Mouse (Mus musculus) NIH3T3 (cell line): ENCODE measurements at regions not wholly inside any gene's neighbourhood (a gene's known extent, or its start where the extent isn't known, plus 50 kb on each side); places are given as distances from the start of the nearest gene placed in this dataset.
"Not testable (repeated sequence)": the region's sequence is repeated elsewhere in the genome, so short reads cannot be mapped to it uniquely, and the experiment has no call there.

Experiments
- DNase-seq: peaks from one replicate; pipeline ENCODE4 v3.0.0-alpha.2; 2012; ENCODE audit warnings: low read depth

- peak; percentile 23 for DNase-seq
These were observed 67.2 kb upstream of the Chd2 start for GRCm38 (mm10) chr7:73608804-73609275.

GRCm38 (mm10) chr7:73608070-73608803 is 66.6 kb upstream of the Chd2 start:
- DNase-seq = peak; percentile 46

DNA sequence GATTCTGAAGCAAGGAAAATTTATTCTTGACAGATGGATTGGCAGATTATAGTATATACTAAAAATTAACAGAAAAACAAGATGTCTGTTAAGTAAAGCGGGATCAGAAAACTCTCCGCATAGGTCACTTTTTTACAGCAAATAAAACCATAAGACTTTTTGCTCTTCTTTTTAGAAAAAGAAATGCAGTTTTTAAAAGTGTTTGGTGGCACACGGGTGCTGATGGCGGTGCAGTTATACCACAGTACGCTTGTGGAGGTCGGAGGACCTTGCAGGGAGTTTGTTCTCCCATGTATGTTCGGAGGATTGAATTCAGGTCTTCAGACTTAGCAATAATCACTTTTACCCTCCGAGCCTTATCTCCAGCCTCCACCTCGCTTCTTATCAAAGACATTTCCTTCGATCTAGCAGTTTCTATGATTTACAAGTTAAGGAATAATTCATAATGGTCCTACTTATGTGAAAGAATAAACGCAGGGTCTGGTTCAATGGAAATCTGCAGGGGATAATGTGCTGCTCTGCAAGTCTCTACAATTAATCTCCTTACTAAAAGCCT is 65.9 kb upstream of the Chd2 start:
- DNase-seq = peak; percentile 63

- peak; percentile 99 for DNase-seq
These were observed 65.2 kb upstream of the Chd2 start for GRCm38 (mm10) chr7:73606677-73607449.

- DNase-seq = no peak
These were observed 63.0 kb upstream of the Chd2 start for GRCm38 (mm10) chr7:73604597-73604996.

DNA sequence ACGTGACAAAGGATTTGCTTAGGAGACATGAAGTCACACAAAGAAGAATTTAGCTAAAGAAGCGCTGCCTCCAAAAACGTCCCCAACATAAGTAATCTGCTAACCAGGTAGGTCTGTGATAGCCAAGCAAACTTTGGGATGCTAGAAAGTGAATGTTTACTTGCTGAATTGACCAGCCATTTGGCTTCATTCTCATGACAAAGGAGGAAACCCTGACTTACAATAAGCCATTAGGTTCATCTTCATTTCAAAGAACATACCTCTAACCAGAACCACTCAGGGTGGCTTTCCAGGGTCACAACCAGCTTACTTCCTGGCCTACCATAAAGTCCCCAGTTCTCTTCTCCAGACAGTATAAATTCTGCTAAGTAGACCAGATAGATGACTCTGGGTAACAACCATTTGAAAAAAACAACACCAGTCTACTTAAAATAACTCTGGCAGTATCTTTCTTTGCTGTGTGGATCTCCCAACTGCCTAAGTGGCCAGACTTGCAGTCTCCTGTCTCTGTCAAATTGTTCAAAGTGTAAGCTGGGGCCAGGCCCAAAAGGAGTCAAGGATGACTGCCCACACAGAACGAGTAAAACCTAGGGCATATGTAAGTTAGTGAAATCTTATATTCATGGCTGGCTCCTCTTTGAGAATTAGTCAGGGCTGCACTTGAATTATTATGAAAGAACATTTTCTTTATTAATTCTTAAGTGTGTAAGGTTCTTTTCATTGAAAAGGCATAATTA is 61.4 kb upstream of the Chd2 start:
- no peak for DNase-seq

DNA sequence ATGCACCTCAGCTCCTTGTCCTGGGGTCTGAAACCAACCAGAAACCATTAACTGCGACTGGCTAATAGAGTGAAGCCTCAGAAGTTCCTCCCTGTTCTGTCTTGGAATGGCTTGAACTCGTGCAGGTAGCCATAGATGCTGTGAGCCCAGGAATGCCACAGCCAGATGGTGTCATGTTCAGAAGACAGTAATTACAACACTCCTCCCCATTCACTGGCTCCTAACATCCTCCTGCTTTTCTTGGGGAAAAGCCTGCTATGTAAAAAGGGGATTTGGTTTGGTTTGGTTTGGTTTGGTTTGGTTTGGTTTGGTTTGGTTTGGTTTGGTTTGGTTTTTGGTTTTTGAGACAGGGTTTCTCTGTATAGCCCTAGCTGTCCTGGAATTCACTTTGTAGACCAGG is 59.7 kb upstream of the Chd2 start:
- no peak for DNase-seq

DNA sequence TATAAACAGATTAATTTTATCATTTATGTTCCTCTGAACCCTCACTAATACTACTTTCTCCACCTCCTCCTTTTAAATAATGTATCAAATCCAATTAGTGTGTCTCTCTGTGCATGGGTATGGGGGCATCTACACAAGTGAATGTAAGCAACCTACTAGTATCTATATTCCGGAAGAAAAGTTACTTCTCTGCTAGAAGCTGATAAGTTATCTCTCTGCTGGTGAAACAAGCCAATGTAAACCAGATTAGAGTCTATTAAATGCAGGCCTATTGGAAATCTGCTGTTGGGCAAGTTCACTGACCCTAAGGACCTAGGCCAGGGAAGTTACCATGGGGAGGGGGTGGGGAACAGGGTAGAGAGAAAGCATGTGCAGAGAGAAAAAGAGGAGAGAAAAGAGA is 59.1 kb upstream of the Chd2 start:
- no peak for DNase-seq

DNA sequence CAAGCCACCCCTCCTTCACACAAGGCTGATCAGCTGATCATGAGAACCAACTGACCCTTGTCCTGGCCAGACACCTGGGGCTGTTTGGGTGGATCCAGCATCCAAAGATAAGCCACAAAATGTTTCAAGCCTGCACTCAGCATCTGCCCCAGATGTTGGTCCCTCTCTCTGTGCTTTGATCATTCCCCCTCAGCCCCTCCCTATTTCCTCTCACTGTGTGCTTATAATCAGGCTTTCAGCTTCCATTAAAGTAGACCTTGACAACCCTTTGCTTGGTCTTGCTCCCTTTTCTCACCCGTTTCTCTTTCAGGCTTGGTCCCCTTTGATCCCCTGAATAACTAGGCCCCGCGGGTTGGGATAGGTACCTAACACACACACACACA is 58.4 kb upstream of the Chd2 start:
- DNase-seq = not testable (repeated sequence)

GRCm38 (mm10) chr7:73599354-73600002 is 57.8 kb upstream of the Chd2 start:
- DNase-seq = no peak

- no peak for DNase-seq
These were observed 56.3 kb upstream of the Chd2 start for GRCm38 (mm10) chr7:73597968-73598367.

DNA sequence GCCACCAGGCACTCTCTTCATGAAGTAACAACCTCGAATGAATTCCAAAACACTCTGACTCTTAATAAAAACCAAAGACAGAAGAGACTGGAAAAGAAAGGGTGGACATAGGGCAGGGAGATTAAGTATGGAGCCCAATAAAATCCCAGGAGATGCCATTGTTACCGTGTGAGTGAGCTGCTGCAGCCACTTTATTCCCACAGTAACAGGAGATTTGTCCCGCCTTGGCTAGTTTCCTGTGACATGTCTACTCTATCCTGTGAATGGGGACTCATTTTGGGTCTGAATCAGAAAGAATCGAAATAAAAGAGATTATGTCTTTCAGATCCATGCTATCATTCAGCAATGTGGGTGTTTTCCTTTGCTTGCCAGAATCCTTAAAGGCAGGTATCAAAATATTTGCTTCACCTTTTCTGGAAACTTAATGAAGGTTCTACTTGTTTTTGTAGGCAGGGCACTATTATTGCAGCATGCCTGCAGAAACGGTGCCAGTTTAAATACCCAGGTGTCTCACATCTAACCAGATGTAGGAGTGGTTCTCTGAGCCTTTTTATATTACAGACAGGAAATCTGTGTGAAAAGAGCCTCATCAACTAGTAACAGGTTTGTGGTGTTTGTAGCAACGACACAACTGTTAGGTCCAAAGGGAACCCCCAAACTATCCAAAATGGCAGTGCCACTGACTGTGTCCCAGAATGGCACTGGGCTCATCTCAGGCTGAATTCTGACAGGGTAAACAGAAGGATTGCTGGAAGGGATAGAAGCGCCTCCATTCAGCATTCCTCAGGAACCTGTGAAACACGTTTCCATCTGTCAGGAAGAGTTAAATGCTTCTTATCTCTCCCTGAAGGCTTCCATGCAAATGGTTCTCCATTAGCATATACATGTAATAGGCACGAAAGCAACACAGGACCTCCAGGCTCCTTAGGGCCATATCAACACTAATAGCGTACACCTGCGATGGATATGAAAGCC is 55.5 kb upstream of the Chd2 start:
- no peak for DNase-seq

DNA sequence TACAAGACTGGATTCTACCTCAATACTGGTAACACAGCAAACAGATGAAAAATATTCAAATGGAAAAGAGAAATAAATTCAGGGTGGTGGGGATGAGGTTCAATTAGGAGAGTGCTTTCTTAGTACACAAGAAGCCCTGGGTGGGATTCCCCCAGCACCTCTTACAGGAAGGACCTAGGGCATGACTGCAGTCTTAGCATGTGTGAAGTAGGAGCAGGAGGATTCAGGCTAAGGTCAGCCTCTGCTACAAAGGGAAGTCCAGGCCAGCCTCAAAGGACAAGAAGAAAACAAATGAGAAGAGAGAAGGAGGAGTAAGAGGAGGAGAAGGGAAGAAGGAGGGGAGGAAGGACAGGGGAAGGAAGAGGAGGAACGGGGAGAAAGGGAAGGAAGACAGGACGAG is 54.8 kb upstream of the Chd2 start:
- no peak for DNase-seq

DNA sequence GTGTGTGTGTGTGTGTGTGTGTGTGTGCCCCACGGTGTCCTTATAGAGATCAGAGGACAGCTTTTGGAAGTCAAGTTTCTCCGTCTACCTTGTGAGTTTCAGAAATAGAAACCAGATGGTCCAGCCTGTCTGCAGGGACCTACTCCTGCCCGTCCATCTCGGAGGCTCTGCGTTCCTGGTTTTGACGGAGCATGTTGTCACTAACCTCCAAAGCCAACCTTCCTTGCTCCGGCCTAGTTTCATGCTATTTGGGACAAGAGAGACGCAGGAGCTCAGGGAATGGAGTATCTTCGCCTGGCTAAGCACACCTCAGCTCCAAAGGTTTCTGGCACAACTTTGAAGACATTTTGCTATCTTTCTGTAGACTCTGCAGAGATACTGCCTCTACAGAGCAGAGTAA is 54.2 kb upstream of the Chd2 start:
- peak; percentile 63 for DNase-seq

- DNase-seq = peak; percentile 99
These were observed 53.7 kb upstream of the Chd2 start for GRCm38 (mm10) chr7:73595140-73595825.

GRCm38 (mm10) chr7:73594492-73595139 is 53.0 kb upstream of the Chd2 start:
- DNase-seq = peak; percentile 71

GRCm38 (mm10) chr7:73593645-73594385 is 52.2 kb upstream of the Chd2 start:
- no peak for DNase-seq

- no peak for DNase-seq
These were observed 51.2 kb upstream of the Chd2 start for GRCm38 (mm10) chr7:73592857-73593256.
